Mouse (Mus musculus) left cerebral cortex, adult 9 months (tissue): ENCODE data around the gene Wnt2.

Experiments used
- DNase-seq, 2 experiments: peaks; one replicate each; pipeline ENCODE4 v3.0.0; 2022; ENCODE audit warnings: low spot score in 2 of 2

The Wnt2 gene

DNA sequence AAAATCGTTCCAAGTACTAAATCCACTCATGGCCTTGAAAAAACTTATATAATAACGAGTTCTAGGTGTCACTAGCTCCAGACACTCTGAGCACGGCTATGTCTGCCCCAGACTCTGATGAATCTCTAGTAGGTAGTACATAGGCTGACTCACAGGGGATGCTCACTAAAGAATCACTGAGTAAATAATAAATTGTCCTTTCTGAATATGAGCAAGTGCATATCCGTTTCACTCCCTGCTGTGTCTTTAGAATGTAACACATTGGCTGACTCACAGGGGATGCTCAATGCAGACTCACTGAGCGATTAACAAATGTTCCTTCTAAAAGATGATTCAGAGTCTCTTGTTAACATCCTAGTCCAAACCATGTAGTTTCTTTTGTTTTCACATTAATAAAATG is 52.1 kb downstream of the Wnt2 start:
- peak; percentile 10 to 30 for DNase-seq

DNA sequence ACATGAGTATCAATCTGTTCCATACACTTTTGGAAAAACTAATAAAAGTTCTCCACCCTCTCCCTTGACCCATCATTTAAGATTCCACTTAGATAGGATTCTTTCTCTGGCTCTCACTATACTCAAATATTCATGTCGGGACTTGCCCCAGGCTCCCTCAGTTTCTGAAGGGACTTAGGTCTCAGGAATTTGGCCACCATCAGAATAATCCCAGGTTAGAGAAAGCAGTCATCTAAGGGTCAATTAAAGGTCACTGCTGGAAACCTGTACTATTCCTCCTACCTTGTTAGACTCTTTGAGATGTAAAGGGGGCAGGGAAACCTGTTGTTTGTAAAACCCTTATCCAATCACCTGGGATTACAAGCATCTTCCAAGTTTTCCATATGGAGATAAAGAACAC is 53.2 kb downstream of the Wnt2 start:
- no peak for DNase-seq

GRCm38 (mm10) chr6:17974416-17974815 is 56.0 kb downstream of the Wnt2 start:
- peak in 1 of 2 experiments; percentile 13 for DNase-seq

- DNase-seq: no peak
Observed at GRCm38 (mm10) chr6:17971393-17971792, 59.0 kb downstream of the Wnt2 start.

GRCm38 (mm10) chr6:17969815-17970214 is 60.6 kb downstream of the Wnt2 start:
- DNase-seq: no peak

- DNase-seq: no peak
Observed at GRCm38 (mm10) chr6:17968467-17969144, 61.8 kb downstream of the Wnt2 start.

GRCm38 (mm10) chr6:17963455-17963854 is 66.9 kb downstream of the Wnt2 start:
- no peak for DNase-seq

DNA sequence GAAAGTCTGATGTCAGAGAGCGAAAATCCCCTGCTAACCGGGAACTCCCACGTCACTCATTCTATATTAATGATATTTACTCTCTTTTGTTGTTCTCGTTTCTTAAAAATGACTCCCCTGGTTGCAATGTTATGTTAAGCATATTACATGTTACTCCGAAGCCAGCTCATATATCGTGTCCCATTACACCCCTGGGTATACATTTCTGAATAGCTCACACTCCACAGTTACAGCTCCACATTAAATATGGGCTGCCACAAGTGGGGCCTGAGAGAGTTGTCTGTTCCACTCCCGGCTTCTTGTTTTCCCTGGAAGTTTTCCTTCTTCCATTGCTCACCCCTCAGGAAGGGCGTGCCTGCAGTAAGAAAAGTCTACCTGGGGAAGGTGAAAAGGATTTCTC is 78.6 kb downstream of the Wnt2 start:
- no peak for DNase-seq

DNA sequence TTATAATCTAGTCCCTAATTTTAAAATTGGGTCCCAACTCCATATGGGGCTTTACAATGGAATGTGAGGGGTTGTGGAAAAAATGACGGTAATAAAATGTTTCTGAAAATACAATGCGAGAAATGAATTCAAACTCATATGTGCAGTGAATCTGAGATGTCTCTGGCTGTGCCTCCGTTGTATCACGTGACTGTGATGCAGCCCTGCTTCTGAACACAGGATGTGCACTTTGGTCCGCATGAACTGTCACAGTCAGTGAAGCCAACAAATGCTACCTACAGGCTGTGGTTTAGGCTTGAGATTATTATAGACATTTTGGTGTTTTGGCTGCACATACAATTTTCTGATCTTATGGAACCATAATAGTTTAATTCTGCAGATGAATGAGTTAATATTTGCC is 81.3 kb downstream of the Wnt2 start:
- DNase-seq: no peak

- DNase-seq: no peak
Observed at GRCm38 (mm10) chr6:17947130-17947831, 83.1 kb downstream of the Wnt2 start.

- DNase-seq: no peak
Observed at GRCm38 (mm10) chr6:17946456-17946855, 83.9 kb downstream of the Wnt2 start.

- no peak for DNase-seq
Observed at GRCm38 (mm10) chr6:17943877-17944617, 86.3 kb downstream of the Wnt2 start.

- no peak for DNase-seq
Observed at GRCm38 (mm10) chr6:17942344-17942743, 88.0 kb downstream of the Wnt2 start.

DNA sequence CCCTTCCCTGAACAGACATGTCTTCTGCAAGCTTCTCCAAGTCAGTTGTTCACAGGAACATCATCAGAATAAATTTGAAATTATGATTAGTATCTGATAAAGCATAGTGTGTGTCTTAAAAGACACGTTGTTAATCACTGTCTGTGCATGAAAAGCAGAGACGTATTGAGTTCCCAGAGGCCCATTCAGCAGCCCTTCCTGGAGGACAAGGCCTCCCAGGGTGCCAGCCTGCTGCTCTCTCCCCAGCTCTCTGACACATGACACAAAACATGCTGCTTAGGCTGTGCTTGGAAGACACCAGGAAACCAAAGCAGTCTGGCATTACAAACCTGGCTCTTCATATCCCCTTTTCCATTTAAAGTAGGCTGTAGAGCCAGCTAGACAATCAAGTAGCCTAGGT is 88.5 kb downstream of the Wnt2 start:
- no peak for DNase-seq
